Mouse (Mus musculus) embryo, embryonic 11.5 days (tissue): Measurements from ENCODE around the gene Dpep1.
"Not testable (repeated sequence)": the region's sequence is repeated elsewhere in the genome, so short reads cannot be mapped to it uniquely, and the experiment has no call there.

Experiments used
- DNase-seq: peaks from one replicate; pipeline ENCODE4 v3.0.0-alpha.2; 2012; ENCODE audit warnings: low read depth, low spot score

The Dpep1 gene

DNA sequence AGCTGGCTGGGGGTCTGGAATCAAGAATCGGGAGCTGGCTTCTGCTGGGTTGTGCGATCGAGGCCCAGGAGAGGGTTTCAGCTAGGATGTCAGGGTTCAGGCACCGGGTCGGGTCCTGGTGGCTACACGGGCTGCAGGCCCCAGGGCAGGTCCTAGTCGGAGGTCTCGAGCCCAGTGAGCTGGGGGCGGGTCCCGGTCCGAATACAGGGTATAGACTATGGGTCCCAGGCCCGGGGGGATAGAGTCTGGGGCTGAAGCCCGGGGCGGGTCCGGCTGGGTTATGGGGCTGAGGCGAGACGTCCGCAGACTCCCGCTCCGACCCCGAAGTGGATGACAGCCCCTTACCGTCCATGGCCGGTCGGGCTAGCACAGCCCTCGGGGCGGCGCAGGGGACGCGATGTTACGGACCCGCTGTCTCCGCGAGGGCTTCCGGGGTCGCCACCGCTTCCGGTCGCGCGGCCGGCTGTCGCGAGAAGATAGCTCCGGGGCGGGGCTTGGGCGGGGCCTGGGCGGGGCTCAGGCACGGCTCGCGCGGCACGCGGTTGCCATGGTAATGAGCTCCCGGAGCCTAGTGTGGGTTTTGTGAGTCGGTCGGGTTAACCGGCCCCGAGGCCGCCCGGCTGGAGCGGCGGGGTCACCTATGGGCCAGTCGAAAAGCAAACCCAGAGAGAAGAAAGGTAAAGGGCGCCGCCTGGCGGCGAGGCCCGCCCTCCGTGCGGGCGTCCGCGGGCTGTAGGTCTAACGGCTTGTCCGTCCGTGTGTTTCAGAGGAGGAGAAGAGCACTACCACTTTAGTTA, 26.5 kb downstream of the Dpep1 start, which contains the start of the genes Chmp1a and Spata33:
TSS of gene Chmp1a (minus strand) at position 443 of the 797 bp plus-strand sequence.
TSS of gene Spata33 (plus strand) at position 512 of the 797 bp plus-strand sequence.
- peak; percentile 91 for DNase-seq

DNA sequence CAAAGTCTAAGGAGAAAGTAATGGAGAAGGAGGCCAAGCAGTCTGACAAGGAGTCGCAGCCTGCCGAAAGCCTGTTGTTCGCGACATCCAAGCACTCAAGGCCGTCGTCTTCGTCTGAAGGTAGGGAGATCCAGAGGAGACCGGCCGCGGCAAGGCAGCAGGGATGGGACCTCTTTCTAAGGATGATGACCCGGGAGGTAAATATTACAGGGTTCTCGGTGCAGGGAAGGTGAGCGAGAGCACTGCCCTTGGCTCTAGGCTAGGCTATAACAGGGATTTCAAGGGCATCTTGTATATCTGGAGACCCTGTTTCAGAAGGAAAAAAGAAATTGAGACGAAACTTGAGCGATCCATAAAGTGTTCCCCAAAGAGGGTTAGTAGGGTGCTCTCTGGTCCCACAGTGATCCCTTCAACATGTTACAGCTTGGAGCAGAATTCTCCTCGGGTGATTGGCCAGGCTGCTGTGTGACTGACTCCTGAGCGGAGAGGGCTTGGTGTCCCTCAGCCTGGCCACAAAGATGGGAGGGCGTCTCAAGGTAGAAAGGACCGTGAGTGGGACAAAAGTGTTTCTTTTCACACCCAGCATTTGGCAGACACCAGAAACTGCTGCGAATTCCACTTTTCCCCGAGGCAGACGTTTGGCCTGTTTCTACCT, 27.2 kb downstream of the Dpep1 start:
- no peak for DNase-seq

DNA sequence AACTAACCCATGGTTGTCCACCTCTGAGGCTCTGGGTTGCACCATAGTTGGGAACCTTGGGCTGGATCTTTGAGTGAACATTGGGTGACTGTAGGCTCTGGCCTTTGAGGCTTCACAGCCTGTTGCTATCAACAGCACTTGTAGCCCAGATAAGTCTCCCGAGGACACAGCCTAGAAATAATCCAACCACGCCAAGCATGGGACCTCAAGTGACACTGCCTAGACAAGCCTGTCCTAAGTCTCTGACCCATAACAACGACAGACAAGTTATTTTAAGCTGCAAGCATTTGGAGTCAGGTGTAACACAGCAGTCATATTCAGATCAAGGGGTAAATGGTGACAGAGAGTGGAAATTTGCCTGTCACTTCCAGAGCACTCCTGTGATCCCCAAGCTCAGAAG, 29.4 kb downstream of the Dpep1 start:
- DNase-seq = no peak

DNA sequence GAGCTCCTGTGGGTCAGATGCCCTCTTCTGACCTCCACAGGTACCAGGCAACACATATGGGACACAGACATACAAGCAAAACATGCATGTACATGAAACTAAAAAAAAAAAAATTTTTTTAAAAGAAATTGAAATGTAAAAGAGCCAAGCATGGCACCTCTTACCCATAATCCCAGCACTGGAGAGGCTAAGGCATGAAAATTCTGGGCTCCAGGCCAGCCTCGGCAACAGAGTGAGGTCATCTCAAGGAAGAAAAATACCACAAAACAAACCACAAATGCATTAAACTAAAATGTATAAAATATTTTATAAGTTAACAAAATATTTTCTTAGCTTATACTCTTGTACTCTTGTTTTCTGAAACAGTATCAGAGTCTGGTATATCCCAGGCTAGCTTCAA, 34.9 kb downstream of the Dpep1 start:
- no peak for DNase-seq

DNA sequence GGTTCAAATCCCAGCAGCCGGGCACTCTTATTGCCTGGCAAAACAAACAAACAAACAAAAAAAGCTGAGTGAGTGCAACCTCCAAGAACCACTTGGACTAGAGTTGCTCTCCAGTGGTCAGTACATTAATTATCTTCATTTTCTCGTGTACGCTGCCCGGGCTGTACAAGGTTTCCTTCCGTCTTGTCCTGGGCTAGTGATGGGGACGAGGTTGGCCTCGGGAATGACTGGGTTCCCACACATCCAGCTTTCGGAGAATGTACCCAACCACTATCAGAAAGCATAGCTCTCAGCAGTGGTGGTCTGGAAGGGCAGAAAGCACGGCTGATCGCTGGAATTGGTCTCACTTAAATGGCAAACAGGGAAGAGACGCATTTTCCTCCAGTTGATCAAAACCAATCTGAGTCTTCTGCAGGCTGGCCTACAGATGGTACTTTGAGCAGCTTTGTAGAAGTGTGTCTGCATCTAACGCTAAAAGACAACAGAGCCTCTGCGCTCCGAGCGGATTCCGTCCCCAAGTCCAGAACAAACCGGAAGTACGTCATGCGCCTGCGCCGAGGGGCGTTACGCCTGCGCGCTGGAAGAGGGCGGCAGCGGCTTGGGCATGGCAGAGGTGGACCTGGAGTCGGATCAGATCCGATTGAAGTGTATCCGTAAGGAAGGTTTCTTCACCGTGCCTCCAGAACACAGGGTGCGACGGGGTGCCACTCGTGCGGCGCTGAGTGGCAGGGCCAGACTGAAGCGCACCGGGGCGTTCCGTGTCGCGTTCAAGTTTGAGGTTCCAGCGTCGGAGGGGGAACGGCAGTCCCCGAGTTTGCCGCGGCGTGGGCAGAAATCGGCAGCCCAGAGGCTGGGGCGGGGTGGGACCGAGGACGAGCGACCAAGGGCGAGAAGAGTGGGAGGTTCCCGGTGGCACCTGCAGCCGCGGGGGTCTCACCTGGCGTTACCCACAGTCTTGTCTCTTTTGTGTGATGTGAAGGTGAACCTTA, 38.5 kb downstream of the Dpep1 start, which contains the start of gene Cdk10:
TSS of gene Cdk10 (plus strand) at position 565 of the 989 bp plus-strand sequence.
- DNase-seq = peak; percentile 86

DNA sequence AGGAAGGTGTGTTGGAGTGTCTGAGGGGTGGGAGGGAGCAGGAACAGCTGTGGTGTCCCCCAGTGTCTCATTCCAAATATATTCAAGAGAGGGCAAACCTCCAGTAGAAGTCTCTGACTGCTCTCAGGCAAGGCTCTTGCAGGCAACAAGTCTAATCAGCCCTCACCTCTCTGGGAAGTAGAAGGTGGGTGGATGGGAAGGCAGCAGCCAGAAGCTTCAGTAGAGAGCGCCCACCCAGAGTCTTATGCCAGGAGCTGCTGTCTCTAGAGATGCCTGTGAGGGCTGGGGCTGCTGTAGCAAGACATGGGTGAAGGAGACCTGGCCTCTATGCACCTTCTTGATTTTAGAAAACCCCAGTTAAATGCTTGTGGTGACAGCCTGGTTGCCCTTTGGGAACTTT, 42.4 kb downstream of the Dpep1 start:
- no peak for DNase-seq

DNA sequence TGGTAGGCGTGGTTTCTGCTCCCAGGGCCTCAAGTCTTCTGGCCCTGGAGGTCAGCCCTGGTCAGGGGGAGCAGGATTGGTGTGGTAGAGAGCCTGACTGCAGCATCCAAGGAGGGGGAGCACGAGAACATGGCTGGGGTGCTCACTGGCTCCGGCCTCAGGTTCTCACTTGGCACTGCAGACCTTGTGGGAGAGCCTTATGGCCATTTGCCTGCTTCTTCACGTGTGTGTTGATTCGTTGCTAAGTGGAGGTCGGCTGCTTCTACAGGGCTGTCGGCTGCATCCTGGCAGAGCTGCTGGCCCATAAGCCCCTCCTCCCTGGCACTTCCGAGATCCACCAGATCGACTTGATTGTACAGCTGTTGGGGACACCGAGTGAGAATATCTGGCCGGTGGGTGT, 44.3 kb downstream of the Dpep1 start:
- DNase-seq = not testable (repeated sequence)

DNA sequence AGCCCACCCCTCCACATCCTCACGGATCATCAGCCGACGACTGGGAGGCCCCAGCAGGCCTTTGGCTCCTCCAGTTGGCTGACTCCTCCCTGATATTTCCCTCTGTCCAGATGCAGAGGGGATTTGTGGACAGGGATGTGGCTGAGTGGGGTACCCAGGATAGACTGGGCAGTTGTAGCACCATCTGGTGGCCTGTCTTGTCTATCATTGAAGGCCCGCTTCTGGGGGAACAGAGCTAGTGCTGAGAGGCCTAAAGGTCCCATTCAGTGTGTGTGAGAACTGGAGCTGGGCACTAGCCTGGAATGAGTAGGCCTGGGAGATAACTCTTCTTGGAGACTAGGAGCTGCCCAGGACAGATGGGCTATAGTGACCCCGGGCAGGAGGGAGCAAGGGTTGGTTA, 45.7 kb downstream of the Dpep1 start:
- no peak for DNase-seq

DNA sequence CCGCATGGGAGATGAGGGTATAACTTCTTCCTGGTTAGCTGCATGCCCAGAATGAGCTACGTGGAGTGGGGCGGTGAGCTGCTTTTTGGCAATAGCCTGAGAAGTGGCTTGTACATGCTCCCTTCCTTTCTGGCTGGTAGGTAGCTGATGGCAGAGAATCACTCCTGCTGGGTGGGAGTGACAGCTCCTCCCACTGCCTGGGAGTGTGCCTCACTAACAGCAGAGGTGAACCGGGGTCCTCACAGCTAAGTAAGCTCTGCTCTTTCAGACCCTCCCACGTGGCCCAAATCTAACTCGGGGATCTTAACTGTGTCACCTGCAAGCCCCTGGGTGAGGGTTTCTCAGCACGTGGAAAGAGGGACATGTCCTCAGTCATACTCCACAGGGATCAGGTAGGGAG, 46.5 kb downstream of the Dpep1 start:
- DNase-seq = no peak

DNA sequence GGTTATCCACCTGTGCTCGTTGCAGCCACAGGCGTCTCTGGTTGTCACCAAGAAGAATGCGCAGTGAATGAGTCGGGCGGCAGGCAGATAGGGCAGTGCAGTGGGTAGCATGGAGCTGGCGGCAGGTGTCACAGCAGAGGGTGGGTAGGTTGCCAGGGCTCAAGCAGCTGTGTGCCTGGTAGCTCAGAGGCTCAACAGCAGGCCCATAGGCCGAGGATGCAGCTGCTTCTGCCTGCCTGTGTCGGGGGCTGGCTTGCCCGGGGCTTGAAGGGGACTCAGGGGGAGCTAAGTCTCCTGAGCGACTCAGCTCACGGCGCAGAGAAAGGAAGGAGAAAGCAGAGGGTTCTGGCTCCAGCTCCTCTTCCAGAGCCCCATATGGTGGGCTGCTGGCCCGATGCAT, 47.3 kb downstream of the Dpep1 start:
- no peak for DNase-seq

DNA sequence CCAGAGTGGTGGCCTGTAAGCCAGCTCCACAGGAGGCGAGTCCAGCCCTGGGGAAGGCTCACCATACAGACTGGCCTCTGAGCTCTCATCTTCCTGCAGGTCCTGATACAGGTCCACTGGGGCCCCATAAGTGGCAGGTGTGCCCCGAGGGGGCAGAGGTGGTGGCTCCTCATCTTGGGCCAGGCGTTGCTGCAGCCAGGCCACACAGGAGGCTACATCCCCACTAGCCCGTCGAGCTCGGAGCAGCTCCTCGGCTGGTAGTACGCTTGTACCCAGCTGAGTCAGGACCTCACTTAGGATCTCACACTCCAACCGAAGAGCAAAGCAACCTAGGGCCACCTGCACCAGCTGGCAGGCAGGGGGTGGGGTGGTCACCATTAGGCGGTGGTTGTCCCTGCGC, 47.7 kb downstream of the Dpep1 start:
- DNase-seq = no peak

DNA sequence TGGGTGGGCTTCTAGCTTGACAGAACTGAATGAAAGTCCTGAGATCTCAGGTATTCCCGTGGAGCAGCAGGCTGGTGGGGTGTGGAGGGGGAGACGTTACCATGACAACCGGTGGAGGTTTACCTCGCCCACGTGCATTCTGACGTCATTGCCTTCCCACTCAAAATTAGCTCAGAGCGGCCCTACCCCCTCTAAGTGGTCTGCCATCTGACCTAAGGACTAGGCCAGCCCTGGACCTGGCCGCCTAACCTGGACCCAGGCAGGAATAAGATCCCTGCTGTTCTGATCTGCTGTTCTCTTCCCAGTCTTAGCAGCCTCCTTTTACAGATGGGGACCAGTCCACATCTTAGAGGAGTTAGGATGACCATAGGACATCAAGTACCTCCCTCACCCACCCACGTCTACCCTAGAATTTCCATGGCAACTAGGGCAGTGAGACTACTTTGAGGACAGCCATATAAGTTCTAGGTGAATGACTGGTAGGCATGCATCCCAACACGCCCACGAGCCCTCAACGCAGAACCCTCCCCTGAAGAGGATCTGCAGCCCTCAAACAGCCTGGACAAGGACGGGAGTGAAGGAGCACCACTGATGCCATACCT, 49.0 kb downstream of the Dpep1 start:
- no peak for DNase-seq

DNA sequence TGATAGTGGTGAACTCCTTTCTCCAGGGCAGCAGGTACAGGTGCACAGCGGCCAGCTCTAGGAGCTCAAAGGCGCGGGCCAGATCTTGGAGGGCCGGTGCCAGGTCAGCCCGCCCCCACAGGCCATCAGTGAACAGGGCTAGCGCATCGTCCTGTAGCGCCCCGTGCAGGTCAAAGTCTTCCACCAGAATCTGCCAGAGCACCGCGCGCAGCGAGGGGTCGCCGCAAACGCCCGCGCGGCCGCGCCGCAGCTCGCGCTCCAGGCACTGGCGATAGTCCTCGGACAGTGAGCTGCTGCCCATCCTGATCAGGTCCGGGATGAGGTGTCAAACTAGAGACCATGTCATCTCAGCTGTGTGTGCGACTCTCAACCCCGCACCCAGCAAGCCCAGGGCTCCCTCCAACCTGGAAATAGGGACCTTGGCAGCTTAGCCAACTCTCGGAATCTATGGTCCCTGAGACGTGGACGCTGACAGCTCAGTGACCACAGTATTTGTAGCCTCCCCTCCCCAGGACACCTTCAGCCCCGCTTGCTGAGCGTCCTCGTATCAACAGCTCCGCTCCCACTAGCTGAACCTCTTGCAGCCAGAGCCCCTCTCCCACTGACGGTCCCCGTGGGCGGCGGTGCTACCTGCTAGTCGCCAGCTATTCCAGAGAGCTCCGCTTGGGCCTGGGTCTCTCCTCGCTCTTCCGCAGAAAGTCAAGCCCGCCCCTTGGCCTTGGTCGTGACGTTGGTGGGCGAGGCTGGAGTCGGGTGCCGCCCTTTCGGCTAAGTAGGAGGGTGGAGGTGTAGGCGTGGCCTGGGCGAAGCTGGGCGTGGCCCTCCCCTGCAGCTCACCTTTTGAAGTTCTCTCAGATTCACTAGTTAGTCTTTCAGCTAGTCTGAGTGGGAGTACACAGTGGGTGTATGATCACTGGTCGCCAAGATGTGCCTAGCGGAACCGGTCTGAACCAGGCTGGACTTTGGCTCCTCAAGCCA, 49.8 kb downstream of the Dpep1 start, which contains the start of gene Spata2l:
TSS of gene Spata2l (minus strand) at position 714 of the 978 bp plus-strand sequence.
- peak; percentile 79 for DNase-seq

DNA sequence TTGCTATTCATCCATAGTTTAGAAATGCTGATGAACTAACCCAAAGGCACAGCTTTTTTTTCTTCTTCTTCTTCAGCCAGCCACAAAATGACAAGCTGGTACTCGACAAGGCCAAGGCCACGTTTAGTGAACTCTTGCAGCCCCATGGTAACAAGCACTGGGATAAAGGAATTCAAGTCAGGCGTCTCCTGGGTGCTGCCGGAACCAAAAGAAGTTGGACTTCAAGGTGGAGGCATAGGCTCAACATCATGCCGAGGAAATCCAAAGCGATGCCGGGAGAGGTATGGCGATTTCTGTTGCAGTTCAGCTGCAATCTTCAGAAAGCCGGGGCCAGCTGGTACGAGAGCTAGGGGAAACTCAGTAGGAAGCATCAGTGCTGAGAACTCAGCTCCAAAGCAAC, 53.4 kb downstream of the Dpep1 start:
- DNase-seq = no peak

DNA sequence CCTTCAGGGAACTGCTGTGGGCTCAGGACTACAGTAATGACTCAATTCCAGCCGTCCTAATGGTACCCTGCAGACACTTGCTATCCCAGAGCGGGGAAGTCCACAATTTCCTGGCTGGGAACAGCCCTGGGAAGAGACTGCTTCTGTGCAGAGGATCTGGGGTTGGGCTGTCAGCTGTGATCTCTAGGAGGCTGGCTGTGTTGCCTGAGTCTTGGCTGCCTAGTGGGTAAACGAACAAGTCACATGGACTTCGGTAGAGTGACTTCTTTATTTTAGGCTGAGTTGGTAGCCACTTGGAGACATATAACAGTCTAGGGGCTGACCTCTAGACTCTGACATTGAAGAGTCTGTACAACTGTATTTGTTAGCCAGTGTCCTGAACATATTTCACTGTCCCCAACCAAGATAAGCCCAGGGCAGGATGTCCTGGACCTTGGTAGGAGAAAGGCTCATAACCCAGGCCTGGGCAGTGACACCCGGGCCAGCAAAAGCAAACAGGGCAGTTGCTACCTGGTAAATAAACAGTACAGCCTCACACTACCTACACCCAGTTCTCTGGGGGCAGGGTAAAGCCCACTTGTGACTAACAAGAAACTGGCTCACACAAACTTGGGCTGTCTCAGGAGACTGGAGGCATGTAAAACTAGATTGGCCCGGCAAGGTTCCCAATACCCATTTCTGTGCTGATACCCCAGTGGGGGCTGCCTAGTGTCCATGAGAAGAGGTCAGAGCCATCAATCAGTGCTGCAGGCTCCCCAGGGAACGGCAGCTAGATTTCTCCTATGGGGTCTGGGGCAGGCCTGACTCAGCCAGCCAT, 56.3 kb downstream of the Dpep1 start:
- no peak for DNase-seq

DNA sequence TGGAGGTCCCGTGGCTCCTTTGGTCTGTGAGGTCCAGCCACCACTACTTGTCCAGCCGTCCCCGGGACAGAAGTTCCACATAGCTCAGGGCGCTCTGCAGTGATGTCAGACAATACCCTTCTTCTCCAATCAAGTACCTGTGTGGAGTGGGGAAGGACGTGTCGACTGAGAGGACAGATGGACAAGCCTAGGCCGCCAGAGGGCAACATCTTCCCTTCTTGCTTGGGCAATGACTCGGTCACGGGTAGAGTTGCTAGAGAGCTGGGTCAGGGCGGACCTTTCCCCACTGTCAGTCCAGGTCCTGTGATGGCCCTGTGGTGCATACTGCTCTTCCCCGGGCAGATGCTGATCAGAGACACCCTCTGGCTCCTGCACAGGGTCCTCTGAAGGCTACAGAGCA, 57.0 kb downstream of the Dpep1 start:
- DNase-seq = no peak

DNA sequence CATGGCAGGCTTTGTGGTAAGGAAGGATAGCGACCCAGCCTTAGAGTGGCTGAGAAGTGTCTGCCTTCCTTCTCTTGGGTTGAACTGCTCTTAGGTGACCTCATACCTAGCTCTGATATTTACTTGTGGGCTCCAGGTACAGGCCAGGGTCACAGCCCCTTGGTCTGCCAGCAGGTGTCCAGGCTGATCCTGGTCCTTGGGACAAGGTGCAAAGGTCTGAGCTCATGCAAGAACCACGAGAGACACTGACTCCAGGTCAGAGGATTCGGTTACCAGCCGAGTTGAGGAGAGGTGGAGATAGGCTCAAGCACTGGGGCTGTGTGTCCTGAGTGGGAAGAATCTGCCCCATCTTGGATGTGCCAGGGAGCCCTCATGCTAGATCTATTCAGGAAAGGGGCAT, 58.3 kb downstream of the Dpep1 start:
- no peak for DNase-seq

DNA sequence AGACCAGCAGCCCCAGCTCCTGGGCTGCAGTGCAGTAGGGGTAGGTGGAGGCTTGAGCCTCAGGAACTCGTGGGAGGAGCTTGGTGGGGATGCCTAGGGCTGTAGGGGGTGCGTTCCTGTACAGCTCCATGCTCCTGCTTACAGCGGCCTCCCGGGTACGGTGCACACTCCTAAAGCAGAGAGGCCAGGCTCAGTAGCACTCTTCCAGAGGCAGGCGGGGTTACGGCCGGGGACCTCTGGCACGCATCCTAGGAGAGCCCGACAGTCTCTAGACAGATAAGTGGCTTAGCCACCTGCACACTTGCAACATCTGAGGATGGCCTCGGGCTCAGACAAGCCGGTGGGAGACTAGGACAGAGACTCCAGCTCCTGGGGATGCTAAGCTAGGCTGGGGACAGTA, 59.5 kb downstream of the Dpep1 start:
- no peak for DNase-seq

DNA sequence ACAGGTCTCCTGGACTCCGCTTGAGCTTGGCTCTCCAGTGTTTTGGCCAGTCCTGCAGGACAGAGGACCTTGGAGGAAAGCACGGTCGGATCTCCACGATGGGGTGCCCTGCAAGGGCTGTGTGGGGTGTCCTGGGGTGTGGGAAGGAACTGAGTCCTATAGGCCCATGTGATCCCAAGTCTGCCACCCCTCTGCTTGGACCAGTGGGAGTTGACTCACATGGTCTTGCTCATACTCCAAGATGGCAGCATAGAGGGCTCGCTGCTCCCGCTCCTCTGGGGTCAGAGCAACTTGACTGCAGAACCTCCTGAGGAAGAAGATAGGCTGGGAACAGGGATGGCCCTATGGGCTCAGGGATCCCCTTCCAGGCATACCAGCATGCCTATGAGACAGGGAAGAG, 61.7 kb downstream of the Dpep1 start:
- DNase-seq = no peak
